Mouse (Mus musculus) layer of hippocampus, adult 11-12 months (tissue): ENCODE measurements around the gene Tbc1d17.

Experiments
- DNase-seq: peaks from one replicate; pipeline ENCODE4 v3.0.0; 2022; ENCODE audit warnings: low spot score

Tbc1d17 gene

DNA sequence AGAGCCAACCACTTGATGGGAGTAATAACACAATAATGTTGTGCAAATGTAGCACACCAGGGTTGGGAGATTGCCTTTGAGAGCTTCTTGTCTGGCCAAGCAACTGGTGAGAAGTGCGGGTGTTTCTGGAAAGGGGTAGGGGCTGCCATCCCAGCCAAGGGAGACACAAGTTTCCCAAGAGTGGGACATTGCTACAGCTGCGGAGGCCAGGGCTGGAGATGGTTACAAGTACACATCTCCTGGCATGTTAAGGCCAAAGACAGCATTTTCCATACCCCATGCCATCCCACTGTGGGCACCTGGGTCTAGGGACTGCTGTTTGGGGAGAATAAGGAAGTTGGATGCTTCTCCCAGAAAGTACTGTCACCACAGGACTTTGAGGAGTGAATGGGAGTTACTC lies 4.2 kb upstream of the Tbc1d17 start:
- no peak for DNase-seq

DNA sequence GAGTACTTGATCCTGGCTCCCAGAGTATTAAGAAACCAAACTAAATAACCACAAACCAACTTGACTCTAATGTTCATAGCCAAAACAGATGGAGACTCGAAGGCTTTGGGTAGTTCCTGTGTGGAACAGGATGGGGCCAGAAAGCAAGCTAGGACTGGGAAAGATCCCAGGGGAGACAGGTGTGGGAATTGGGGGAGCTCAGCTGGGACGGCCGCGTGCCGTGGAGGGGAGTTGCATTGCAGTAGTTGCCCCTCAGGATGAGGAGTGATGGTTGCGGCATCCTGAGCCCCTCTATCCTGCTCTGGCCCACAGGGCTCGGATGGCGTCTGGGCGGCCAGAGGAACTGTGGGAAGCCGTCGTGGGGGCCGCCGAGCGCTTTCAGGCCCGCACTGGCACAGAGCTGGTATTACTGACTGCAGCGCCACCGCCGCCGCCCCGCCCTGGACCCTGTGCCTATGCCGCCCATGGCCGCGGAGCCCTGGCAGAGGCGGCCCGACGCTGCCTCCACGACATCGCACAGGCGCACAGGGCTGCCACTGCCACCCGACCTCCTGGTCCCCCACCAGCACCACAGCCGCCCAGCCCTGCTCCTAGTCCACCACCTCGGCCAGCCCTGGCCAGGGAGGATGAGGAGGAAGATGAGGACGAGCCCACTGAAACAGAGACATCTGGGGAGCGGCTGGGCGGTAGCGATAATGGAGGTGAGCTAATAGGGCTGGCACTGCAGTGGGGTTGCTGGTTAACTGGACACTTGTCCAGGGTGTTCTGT lies 3.6 kb upstream of the Tbc1d17 start:
- no peak for DNase-seq

DNA sequence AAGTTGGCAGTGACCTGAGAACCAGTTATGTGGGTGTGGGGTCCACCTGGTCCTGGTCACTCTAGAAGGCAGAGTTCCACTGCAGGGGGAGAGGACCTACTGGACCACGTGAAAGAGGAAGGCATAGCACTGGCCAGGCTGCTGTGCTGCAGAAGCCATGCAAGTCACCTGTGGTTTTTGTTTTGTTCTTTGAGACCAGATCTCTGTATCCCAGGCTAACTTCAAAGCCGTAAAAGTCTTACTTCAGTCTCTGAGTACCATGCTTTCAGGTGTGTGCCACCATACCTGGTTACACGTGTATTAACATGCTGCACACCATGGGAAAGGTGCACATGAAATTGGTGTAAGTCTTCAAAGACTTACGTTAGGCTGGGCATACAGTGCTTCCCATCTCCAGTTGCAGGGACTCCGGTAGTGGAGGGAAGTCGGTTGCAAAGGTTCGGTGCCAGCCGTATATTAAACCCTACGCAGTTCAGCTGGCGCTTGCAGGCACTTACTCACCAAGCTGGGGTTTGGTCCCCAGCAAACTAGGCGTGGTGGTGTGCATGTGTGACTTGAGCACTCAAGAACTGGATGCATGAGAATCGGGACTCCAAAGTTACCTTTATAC lies 2.9 kb upstream of the Tbc1d17 start:
- no peak for DNase-seq

DNA sequence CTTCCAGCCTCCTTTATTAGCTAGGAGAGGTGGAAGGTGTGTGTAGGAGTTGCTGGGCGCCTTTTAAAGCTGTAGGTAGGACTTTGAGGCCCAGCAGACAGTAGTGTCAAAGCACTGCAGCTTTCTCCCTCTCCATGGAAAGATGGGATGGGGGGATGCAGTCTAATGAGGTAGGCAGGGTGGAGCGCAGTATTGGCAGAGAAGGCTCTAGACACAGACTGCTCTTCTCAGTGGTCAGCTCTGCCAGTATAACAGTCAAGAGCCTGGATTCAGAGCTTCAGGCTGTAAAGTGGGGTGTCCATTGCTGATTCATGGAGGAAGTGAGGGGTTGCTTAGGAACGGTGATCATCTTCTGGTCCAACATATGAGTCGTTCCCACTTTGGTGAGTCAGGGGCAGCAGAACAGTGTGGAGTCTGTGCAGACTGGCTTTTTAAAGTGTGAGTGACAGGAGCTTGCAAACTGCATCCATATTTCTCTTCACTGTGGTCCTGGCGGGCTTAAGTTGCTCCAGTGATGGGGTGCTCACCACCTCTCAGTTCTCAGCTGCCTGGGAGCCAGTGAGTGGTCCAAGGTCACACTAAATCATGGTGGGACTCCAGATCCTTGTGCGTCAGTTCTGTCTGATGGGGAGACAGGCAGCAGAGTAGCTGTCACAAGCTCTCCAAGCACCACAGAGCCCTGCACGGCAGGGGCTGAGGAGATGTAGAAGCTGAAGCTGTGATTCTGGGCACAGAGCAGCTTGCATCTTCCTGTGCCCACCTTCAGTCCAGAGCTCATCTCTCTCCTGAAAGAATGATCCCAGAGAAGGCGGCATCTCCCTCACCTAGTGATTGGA lies 2.1 kb upstream of the Tbc1d17 start:
- no peak for DNase-seq

DNA sequence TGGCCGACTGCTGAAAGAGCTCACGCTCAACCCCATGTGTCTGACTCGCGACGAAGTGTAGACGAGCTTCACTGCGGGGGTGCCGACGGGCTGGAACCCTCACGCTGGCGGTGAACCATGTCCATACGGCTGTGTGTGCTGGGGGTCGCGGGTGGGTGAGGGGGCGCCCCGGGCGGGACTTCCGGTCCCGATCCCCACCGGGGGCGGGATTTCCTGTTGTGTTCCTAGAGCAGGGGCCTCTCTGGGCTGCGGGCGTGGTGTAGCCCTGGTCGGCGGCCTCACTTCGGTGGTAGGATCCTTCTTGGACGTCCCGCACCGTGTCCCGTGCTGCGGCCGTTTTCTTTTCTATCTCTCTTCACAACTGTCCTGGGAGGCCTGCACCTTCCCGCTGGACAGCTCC lies 1.3 kb upstream of the Tbc1d17 start:
- DNase-seq = peak; percentile 79

DNA sequence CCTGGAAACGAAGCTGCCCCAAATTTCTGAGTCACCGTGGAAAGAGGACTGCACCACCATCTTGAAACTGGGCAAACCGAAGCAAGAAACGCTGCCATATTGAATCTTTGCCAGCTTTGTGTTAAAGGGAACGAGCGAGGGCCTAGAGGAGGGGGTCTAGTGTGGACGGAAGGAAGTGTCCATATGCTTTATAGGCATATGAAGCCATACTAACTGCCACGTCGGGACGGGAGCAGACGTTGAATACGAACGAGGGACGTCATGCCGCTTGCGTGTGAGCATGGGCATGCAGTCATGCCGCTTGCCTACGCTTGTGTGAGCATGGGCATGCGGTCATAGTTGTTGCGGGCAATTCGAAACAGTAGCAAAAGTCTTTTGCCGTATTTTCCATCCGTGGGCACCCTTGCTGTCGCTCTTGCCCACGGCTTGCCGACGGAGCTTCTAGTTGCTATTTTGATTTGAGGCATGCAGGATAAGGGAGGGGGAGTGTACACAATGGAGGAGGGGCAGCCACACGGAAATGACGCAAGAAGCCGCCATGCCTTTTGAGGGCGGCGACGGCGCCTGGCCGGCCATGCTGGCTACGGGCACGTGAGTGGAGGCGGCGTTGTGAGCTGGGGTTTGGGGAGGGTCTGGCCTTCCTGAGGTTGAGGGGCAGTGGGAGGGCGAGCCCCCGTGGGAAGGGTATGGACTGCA lies 685 bp upstream of the Tbc1d17 start:
- peak; percentile 94 for DNase-seq

DNA sequence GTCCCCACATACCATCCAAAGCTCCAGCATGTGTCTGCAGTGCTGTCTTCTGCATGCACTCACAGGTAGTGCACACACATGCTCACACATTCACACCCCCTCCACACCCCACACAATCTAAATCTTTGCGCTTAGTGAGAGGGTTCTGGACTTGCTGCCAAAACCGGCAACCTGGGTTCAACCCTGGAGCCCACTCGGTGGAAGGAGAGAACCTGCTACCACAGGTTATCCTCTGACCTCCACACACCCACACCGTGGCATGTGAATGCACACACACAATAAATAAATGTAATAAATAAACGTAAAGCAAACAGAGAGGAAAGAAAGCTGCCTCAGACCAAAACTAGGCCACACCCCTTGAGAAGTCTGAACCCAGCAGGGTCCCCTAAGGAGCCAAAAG lies 1.1 kb downstream of the Tbc1d17 start:
- no peak for DNase-seq

DNA sequence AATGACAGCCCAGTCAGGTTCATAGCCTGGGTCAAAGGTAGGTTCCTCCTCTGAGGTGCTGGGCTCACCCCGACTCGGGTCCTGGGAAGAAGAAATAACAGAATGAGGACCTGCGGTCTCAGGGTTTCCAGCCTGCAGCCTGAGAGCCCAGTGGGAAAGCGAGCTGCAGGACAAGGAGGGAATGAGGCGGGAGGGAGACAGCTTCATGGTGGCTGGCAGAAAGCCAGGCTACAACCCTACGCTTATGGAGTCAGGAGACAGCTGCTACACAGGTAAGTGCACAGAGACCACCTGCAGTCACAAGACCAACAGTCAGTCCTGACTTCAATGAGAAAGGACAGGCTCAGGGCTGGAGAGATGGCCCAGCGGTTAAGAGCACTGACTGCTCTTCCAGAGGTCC lies 2.1 kb downstream of the Tbc1d17 start:
- DNase-seq = no peak

DNA sequence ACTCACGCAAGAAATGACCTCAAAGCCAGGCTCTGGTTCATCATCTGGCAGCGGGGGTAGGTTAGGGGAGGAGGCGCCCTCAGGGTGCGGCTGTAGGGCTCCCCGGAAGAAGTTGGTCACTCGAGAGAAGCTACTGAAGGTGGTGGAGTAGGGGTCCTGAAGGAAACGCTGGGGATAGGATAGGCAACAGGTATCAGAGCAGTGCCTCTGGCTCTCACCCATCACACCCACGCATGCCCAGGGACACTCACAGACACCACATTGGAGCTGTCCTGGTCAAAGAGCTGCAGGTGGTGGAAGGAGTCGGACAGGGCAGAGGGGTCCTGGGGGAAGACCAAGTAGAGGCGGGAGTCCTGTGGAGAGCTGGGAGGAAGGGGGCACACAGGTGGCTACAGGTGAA lies 3.9 kb downstream of the Tbc1d17 start:
- no peak for DNase-seq

DNA sequence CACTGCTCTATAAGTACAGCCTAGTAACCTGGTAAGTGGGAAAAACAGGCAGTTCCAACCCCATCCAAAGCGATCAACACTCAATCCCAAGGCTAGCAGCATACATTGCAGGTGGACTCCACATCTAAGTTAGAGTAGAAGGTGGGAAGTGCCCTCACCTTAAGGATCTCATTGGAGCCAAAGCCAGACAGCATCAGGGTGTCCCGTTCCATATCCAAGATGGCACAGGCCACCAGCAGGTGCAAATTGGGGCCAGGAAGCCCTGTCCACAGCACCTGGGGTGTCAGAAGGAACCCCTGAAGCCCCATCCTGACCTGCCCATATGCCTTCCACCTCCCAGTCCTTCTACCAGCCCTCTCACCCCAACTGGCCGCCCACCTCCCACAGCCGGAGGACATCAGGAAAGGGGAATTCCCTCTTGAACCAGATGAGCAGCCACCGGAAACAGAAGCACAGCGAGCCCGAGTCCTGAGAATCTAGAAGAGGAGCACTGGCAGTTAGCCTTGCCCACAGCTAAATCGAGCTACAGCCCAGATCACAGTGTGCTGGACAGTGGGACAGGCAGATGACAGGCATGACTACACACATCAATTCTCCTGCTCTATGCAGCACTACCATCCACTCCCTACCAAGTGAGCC lies 6.9 kb downstream of the Tbc1d17 start:
- DNase-seq = no peak

DNA sequence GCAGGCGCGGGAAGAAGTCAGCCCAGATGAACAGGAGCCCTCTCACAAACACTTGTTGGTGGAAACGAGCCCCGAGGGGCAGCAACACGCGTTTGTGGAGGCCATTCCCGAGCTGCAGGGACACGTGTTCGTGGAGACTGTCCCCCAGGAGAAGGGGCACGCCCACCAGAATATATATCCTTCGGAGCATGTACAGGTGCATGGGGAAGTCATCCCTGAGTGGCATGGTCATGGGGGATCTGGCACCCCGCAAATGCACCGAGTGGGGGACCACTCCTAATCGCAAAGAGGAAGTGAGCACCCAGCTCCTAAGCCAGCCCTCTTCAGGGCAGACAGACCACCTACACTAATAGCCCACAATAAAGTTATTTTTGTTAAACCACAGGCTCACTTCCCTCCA lies 8.5 kb downstream of the Tbc1d17 start:
- DNase-seq = no peak

DNA sequence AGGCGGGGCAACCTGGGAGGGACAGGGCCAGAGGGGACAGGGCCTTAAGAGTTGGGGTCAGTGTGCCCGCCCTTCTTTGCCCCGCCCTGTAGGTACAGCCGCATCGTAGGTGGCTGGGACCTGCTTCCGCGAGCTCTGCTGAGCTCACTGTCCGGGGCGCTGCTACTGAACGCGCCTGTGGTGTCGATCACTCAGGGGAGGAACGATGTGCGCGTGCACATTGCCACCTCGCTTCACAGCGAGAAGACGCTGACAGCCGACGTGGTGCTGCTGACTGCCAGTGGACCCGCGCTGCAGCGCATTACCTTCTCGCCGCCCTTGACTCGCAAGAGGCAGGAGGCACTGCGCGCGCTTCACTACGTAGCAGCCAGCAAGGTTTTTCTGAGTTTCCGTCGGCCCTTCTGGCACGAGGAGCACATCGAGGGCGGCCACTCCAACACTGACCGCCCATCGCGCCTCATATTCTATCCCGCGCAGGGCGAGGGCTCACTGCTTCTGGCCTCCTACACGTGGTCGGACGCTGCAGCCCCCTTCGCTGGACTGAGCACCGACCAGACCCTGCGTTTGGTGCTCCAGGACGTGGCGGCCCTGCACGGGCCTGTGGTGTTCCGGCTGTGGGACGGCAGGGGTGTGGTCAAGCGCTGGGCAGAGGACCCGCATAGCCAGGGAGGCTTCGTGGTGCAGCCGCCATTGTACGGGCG lies 9.2 kb downstream of the Tbc1d17 start:
- no peak for DNase-seq

DNA sequence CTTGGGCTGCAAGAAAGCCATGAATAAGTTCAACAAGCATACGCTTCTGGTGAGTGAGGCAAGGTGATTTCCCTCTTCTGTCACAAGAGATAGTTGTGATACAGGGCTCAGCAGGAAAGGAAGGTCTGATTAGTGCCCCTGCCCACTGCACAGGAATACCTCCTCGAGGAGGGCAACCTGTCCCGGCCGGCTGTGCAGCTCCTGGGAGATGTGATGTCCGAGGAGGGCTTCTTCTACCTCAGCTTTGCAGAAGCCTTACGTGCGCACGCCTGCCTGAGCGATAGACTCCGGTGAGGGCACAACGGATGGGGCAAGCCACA lies 9.7 kb downstream of the Tbc1d17 start:
- DNase-seq = no peak

DNA sequence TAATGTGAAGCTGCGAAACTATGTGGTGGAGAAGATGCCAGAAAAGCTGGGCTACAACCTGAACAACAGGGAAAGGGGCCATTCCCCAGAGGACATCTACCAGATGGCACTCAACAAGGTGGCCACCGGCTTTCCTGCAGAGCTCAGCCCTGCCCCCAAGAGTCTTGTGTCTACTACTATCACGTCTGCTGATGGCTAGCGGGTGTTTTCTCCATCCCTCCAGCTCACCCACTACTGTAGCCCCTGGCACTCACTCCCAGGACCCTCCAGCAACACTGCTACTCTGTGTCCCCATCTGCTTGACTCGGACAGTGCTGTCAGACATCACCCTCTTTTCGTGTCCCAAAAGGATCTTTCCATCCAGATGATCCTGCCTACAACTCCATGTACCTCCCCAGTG lies 10.8 kb downstream of the Tbc1d17 start:
- DNase-seq = no peak

DNA sequence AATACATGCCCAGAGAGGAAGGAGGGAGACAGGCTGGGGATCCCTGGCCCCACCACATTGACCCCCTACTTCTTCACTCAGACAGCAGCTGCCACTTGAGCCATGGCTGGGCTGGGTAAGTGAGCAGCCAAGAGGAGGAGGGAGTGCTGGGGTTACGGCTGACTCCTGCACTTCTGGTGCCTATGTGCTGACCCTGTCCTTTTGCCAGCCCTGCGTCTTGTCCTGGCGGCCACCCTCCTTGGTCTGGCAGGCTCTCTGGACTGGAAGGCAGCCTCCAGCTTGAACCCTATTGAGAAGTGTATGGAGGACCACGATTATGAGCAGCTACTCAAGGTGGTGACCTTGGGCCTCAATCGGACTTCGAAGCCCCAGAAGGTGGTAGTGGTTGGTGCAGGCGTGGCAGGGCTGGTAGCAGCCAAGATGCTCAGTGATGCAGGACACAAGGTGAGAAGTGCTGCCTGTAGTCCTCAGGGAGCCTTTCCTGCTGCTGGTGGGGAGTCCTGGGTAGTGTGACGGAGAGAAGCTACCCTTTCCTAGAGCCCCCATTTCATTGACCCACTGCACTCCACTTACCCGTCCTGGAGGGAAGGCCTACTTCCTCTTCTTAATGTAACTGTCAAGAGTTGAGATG lies 12.3 kb downstream of the Tbc1d17 start:
- no peak for DNase-seq

DNA sequence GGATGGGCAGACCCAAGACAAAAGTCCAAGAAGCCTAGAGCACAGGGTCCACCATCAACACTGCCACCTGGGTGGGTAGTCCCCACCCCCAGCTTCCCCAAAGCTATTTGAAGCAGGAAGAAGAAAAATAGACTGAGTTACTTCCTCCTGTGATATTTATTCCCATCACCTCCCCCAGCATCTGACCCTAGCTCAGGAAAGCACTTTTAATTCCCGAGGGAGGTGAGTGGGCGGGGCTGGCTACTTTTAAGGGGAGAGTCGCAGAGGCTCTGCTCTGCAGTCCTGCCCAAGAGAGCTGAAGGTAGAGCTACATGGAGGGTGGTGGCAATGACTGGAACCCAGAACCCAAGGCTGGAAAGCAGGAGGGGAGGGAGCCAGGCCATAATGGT lies 12.9 kb downstream of the Tbc1d17 start:
- DNase-seq = peak; percentile 22

DNA sequence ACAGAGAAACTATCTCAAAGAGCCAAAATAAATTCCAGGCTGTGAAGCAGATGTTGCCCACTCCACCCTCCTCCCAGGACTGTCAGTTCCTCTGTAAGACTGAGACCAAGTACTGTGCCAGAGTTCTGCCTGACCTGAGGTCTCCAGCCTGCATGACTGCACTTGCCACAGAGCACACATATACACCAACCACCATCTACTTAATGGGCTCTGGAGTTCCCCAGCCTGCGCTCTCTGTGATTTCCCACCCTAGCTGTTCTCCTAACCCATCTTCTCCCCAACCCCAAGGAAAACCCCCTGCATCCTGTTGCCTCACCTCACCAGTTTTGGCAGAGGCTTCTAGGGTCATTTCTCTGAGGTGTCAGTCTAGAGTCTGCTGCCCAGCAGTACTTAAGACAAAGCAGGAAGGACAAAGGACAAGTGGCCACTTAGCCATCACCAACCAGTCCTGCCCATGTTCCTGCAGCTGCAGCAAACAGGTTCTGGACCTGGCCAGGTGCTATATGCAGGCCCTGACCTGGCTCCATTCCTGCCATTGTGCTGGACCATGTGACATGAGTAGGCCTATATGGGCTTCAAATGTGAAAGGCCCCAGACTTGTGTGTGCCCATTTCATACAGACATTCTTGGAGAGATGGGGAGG lies 13.4 kb downstream of the Tbc1d17 start:
- peak; percentile 12 for DNase-seq

DNA sequence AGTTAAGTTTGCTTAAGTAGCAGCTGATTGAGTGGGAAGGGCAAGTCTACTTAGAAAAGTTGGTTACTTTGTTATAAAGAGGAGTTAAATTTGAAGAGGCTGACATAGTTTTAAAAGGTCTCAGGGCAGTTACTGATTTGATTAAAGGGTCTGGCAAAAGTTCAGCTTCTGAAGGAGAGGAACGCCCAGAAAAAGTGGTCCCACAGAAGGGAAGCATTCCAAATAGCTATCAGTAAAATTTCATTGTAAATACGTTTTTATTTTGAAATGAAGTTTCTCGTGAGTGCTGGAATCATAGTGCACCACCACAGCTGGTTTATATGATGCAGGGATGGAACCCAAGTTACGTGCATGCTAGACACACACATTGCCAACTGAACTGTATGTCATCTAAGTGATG lies 16.1 kb downstream of the Tbc1d17 start:
- DNase-seq = no peak

DNA sequence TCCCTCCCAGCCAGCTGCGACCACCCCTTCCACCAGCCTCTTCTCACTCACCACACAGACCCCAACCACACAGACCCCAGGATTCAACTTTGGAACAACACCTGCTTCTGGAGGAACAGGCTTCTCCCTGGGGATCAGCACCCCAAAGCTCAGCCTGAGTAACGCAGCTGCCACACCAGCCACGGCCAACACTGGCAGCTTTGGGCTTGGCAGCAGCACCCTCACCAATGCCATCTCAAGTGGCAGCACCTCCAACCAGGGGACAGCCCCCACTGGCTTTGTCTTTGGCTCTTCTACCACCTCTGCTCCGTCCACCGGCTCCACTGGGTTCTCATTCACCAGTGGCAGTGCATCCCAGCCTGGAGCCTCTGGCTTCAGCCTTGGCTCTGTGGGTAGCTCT lies 20.2 kb downstream of the Tbc1d17 start:
- DNase-seq = no peak

DNA sequence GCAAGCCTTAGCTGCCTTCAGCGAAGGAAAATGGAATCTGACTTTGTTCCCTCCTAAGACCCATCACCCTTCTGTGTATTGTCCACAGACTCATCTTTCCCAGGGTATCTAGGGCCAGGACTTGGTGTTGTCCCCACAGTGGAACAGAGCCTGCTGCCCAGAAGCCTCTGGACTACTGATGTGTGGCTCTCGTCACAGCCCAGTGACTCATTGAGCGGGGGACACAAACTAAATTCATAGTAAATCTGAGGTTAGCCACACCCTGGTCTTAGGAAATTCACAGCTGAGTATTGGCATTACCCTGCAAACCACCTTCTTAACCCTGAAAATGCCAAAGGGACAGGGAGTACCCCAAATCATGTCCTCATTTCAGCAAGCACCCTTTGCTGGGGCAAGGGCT lies 22.1 kb downstream of the Tbc1d17 start:
- no peak for DNase-seq

DNA sequence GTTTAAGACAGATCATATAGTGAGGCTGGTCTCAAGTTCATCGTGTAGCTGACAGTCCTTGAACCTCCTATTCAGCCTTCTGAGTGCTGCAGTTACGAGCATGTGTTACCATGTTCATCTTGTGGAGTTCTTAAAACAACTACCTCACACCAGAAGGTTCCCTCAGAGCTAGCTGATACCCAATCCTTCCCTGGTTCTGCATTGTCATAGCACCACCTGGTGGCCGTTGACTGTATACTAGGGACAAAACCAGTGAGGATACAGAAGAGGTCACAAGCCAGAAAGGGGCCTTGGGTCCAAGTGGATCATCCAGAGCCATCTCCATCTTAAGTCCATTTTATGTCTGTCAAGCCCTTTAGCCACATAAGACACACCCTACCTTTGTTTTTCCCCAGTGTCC lies 24.0 kb downstream of the Tbc1d17 start:
- DNase-seq = peak; percentile 86
